Mouse (Mus musculus) cortical plate, adult 2 months (tissue): ENCODE data around the gene Nsmce4a.

ENCODE experiments used
- CTCF ChIP-seq: fragments of 200-500 bp; IDR thresholded peaks from 2 replicates; pipeline ENCODE4 v1.5.1; 2011; ENCODE audit warnings: mild to moderate bottlenecking, control low read depth, low read length; ENCODE audit not compliant: insufficient read depth; ENCODE audit errors: extremely low read depth
- POLR2A ChIP-seq: fragments of 200-500 bp; IDR thresholded peaks from 2 replicates; pipeline ENCODE4 v1.6.1; 2011; ENCODE audit warnings: mild to moderate bottlenecking, low read length, control low read depth; ENCODE audit not compliant: insufficient read depth; ENCODE audit errors: extremely low read depth

GRCm38 (mm10) chr7:130621068-130621467 is 48.1 kb upstream of the Nsmce4a start:
- TF ChIP-seq CTCF (no peak), POLR2A (no peak)
